8 mouse cellular contexts compared by ENCODE assay signal in the genomic region with DNA sequence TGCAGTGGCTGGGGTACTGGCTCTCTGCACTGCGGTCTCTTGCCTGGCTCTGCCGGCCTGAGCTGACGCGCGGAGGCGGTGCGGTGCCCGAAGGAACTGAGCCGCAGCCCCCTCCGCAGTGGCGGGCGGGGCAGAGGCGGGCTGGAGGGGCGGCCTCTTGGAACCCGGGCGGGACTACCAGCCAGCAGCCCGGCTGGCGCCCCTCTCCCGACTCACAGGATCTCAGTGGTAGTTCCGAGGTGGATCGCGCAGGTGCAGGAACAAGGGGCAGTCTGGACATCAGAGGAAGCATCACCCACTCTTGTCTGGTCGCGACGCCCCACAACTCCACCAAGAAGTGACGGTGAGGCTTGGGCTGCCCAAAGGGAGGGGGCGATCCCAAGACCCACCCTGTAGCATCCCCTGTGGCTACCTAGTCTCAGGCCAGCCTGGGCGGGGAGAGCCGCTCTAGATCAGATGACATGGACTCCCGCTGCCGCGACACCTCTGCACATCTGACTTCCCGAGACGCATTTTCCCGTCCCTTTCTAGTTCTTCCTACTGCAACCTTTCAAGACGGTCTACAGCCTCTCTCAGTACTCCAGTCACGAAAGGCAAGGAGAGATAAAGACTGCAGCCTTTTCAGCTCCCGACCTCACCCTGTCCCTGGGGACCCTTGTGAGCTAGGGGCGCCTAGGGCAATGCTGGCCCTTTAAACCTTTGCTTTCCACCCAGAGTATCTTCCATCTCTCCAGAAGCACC. TPM values are rescaled to one million over a fixed set of nuclear protein-coding genes. Genes with fewer than 3 reads are reported as not detected.
DNase-seq lines count a peak whose midpoint lies in the region; ATAC-seq and TF ChIP-seq lines count a peak whose summit lies in the region.

No protein-coding gene starts in this region.

- H3K9me3 ChIP-seq in forebrain, embryonic 12.5 days, result no peaks in the 10 kb centered on the region
- H3K9me3 ChIP-seq in intestine, embryonic 15.5 days, result no peaks in the 10 kb centered on the region
- no peaks in the 10 kb centered on the region for H3K9me3 ChIP-seq in liver, embryonic 15.5 days (replicated peaks)

- peak overlapping the region; percentile 6 for H3K4me3 ChIP-seq in lung, adult 2 months (replicated peaks; ENCODE audit: extremely low read depth, low read depth, low read length)
- peak overlapping the region; percentile 55 for H3K4me3 ChIP-seq in forebrain, embryonic 12.5 days (replicated peaks)
- H3K4me3 ChIP-seq in intestine, embryonic 15.5 days (replicated peaks), result peak overlapping the region; percentile 51
- H3K4me3 ChIP-seq in liver, embryonic 15.5 days (replicated peaks), result peak overlapping the region; percentile 40

- no peak for TF ChIP-seq CTCF in lung, adult 2 months (IDR thresholded peaks at IDR 0.05; ENCODE audit: insufficient read depth, low read length)
- no peak for TF ChIP-seq CTCF in brain, embryonic 14.5 days (IDR thresholded peaks at IDR 0.05; ENCODE audit: borderline replicate concordance, extremely low read depth, insufficient read depth, insufficient read length)

- peak overlapping the region; percentile 94 for H3K4me2 ChIP-seq in forebrain, embryonic 12.5 days
- H3K4me2 ChIP-seq in intestine, embryonic 15.5 days (replicated peaks), result peak overlapping the region; percentile 97
- peak overlapping the region; percentile 68 for H3K4me2 ChIP-seq in liver, embryonic 15.5 days

- H3K27ac ChIP-seq in forebrain, embryonic 12.5 days, result no peak overlapping the region
- H3K27ac ChIP-seq in intestine, embryonic 15.5 days, result no peak overlapping the region
- H3K27ac ChIP-seq in liver, embryonic 15.5 days (replicated peaks), result no peak overlapping the region

- H3K4me1 ChIP-seq in lung, adult 2 months (ENCODE audit: control insufficient read depth, insufficient read depth, low read length), result peaks cover 3% of the 10 kb centered on the region
- H3K4me1 ChIP-seq in forebrain, embryonic 12.5 days, result peaks cover 26% of the 10 kb centered on the region
- peaks cover 22% of the 10 kb centered on the region for H3K4me1 ChIP-seq in intestine, embryonic 15.5 days (replicated peaks)
- H3K4me1 ChIP-seq in liver, embryonic 15.5 days (replicated peaks), result peaks cover 37% of the 10 kb centered on the region

- peaks cover 70% of the 10 kb centered on the region for H3K27me3 ChIP-seq in forebrain, embryonic 12.5 days
- H3K27me3 ChIP-seq in intestine, embryonic 15.5 days (replicated peaks), result peaks cover 40% of the 10 kb centered on the region
- H3K27me3 ChIP-seq in liver, embryonic 15.5 days, result peaks cover 85% of the 10 kb centered on the region

- H3K36me3 ChIP-seq in forebrain, embryonic 12.5 days (replicated peaks), result no peaks in the 10 kb centered on the region
- H3K36me3 ChIP-seq in intestine, embryonic 15.5 days, result no peaks in the 10 kb centered on the region
- H3K36me3 ChIP-seq in liver, embryonic 15.5 days (replicated peaks), result no peaks in the 10 kb centered on the region

- DNase-seq in lung, adult 2 months, result no peak
- no peak for DNase-seq in lung, adult 18-20 months
- peak; percentile 71 for DNase-seq in brain, embryonic 14.5 days (ENCODE audit: low read depth)
- peak; percentile 45 to 52 for DNase-seq in right cerebral cortex, postnatal 36 days (ENCODE audit: low spot score in 2 of 2)
- DNase-seq in c-Kit-positive CD71-positive TER-119-positive erythroid progenitor cells, embryonic 14.5 days (ENCODE audit: low spot score), result no peak

- under 1% methylated on average over 39 of the region's 39 CpGs for WGBS in lung, adult 2 months
- WGBS in forebrain, embryonic 12.5 days, result under 1% methylated on average over 35 of the region's 39 CpGs
- under 1% methylated on average over 36 of the region's 39 CpGs for WGBS in intestine, embryonic 15.5 days
- WGBS in liver, embryonic 15.5 days (ENCODE audit: insufficient replicate concordance), result under 1% methylated on average over 39 of the region's 39 CpGs

- H3K9ac ChIP-seq in forebrain, embryonic 12.5 days, result peak overlapping the region; percentile 63
- H3K9ac ChIP-seq in intestine, embryonic 15.5 days, result peak overlapping the region; percentile 36
- no peak overlapping the region for H3K9ac ChIP-seq in liver, embryonic 15.5 days

- peak; percentile 78 for ATAC-seq in forebrain, embryonic 12.5 days (ENCODE audit: low FRiP score)
- peak; percentile 69 for ATAC-seq in intestine, embryonic 15.5 days
- ATAC-seq in liver, embryonic 15.5 days (ENCODE audit: insufficient read depth), result no peak

- no peak for TF ChIP-seq POLR2A in lung, adult 2 months (IDR thresholded peaks at IDR 0.05; ENCODE audit: borderline replicate concordance, extremely low read depth, low read depth, low read length)
- no peak for TF ChIP-seq POLR2A in brain, embryonic 14.5 days (IDR thresholded peaks at IDR 0.05; ENCODE audit: borderline replicate concordance, extremely low read depth, insufficient read depth, insufficient read length, poor library complexity, severe bottlenecking)

RNA-seq across cellular contexts. Expression of gene Vwa5b2, which starts 0.8 kb away (rescaled TPM):
- polyA plus RNA-seq in lung, adult 2 months (2012; rRNA removed), result 0.10 and 0.34 TPM in 2 replicates
- 28.2 and 44.7 TPM in 2 replicates for polyA plus RNA-seq in brain, embryonic 14.5 days (2012; rRNA removed)
- 2.0 and 2.8 TPM in 2 replicates for polyA plus RNA-seq in forebrain, embryonic 12.5 days (2016; fragmentation: Nextera tagmentation; extraction: Ambion mirVana)
- polyA plus RNA-seq in intestine, embryonic 15.5 days (2015; fragmentation: Nextera tagmentation; extraction: Ambion mirVana), result 5.5 and 7.0 TPM in 2 replicates
- polyA plus RNA-seq in liver, embryonic 15.5 days (2015; fragmentation: Nextera tagmentation; extraction: Ambion mirVana), result 0.21 and 0.33 TPM in 2 replicates

RNA-seq across cellular contexts. Expression of gene Eef1akmt4, which starts 21.3 kb away (rescaled TPM):
- polyA plus RNA-seq in lung, adult 2 months (2012; rRNA removed), result 7.6 and 8.3 TPM in 2 replicates
- 9.2 and 16.4 TPM in 2 replicates for polyA plus RNA-seq in brain, embryonic 14.5 days (2012; rRNA removed)
- 18.9 and 22.5 TPM in 2 replicates for polyA plus RNA-seq in forebrain, embryonic 12.5 days (2016; fragmentation: Nextera tagmentation; extraction: Ambion mirVana)
- 32.0 and 37.2 TPM in 2 replicates for polyA plus RNA-seq in intestine, embryonic 15.5 days (2015; fragmentation: Nextera tagmentation; extraction: Ambion mirVana)
- polyA plus RNA-seq in liver, embryonic 15.5 days (2015; fragmentation: Nextera tagmentation; extraction: Ambion mirVana), result 16.0 and 16.2 TPM in 2 replicates

RNA-seq across cellular contexts. Expression of gene Gm49333, which starts 21.3 kb away (rescaled TPM):
- 0.17 TPM in 1 of 2 replicates, not detected in the other for polyA plus RNA-seq in lung, adult 2 months (2012; rRNA removed)
- polyA plus RNA-seq in brain, embryonic 14.5 days (2012; rRNA removed), result not detected in 2 replicates
- polyA plus RNA-seq in forebrain, embryonic 12.5 days (2016; fragmentation: Nextera tagmentation; extraction: Ambion mirVana), result not detected in 2 replicates
- 0.19 TPM in 1 of 2 replicates, not detected in the other for polyA plus RNA-seq in intestine, embryonic 15.5 days (2015; fragmentation: Nextera tagmentation; extraction: Ambion mirVana)
- 0.08 TPM in 1 of 2 replicates, not detected in the other for polyA plus RNA-seq in liver, embryonic 15.5 days (2015; fragmentation: Nextera tagmentation; extraction: Ambion mirVana)

RNA-seq across cellular contexts. Expression of gene Alg3, which starts 21.4 kb away (rescaled TPM):
- polyA plus RNA-seq in lung, adult 2 months (2012; rRNA removed), result 18.0 and 23.7 TPM in 2 replicates
- polyA plus RNA-seq in brain, embryonic 14.5 days (2012; rRNA removed), result 30.5 and 31.6 TPM in 2 replicates
- polyA plus RNA-seq in forebrain, embryonic 12.5 days (2016; fragmentation: Nextera tagmentation; extraction: Ambion mirVana), result 40.1 and 41.5 TPM in 2 replicates
- 40.1 and 46.0 TPM in 2 replicates for polyA plus RNA-seq in intestine, embryonic 15.5 days (2015; fragmentation: Nextera tagmentation; extraction: Ambion mirVana)
- polyA plus RNA-seq in liver, embryonic 15.5 days (2015; fragmentation: Nextera tagmentation; extraction: Ambion mirVana), result 20.7 and 22.9 TPM in 2 replicates

RNA-seq across cellular contexts. Expression of gene Camk2n2, which starts 31.0 kb away (rescaled TPM):
- polyA plus RNA-seq in lung, adult 2 months (2012; rRNA removed), result 3.4 and 4.0 TPM in 2 replicates
- polyA plus RNA-seq in brain, embryonic 14.5 days (2012; rRNA removed), result 82.1 and 103 TPM in 2 replicates
- polyA plus RNA-seq in forebrain, embryonic 12.5 days (2016; fragmentation: Nextera tagmentation; extraction: Ambion mirVana), result 7.4 and 7.9 TPM in 2 replicates
- 0.83 and 0.97 TPM in 2 replicates for polyA plus RNA-seq in intestine, embryonic 15.5 days (2015; fragmentation: Nextera tagmentation; extraction: Ambion mirVana)
- polyA plus RNA-seq in liver, embryonic 15.5 days (2015; fragmentation: Nextera tagmentation; extraction: Ambion mirVana), result 0.10 and 0.12 TPM in 2 replicates

Comparison
In these comparisons a context has a peak if more than half of its experiments do, and no peak if none do; other contexts are left out.
1. DNase-seq: peak in brain, embryonic 14.5 days (single experiment) and right cerebral cortex, postnatal 36 days (2 of 2); none in lung, adult 2 months (single experiment), lung, adult 18-20 months (0 of 2) and c-Kit-positive CD71-positive TER-119-positive erythroid progenitor cells, embryonic 14.5 days (single experiment).
2. Peak in every context shown above with its lines, with median percentiles within 50 percentile points of each other: H3K4me3 ChIP-seq and H3K4me2 ChIP-seq.